Mouse (Mus musculus) liver, adult (tissue): ENCODE data around the gene Pptc7.
A peak's percentile ranks its signal among the peaks of the same experiment; 100 is the strongest.

Experiments
- GATA4 ChIP-seq: IDR thresholded peaks from 2 replicates; pipeline ENCODE4 v1.6.1; 2014; ENCODE audit warnings: mild to moderate bottlenecking, low read length; ENCODE audit not compliant: insufficient replicate concordance

Gene Pptc7

DNA sequence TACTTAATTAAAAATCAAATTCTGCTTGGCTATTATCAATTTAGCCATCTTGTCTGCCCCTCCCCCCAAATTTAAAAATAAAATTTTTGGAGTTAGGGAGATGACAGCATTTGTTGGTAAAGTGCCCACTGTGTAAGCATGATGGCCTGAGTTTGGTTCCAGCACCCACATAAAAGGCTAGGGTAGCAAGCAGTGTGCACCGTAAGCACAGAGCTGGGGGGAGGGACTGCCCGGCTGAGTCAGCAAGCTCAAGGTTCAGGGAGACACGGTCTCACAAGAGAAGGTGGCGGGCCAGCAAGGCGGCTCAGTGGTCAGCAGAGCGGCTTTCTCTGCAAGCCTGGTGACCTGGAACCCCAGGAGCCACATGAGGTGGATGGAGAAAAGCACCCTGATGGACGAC is 21.3 kb downstream of the Pptc7 start:
- no peak for TF ChIP-seq GATA4

DNA sequence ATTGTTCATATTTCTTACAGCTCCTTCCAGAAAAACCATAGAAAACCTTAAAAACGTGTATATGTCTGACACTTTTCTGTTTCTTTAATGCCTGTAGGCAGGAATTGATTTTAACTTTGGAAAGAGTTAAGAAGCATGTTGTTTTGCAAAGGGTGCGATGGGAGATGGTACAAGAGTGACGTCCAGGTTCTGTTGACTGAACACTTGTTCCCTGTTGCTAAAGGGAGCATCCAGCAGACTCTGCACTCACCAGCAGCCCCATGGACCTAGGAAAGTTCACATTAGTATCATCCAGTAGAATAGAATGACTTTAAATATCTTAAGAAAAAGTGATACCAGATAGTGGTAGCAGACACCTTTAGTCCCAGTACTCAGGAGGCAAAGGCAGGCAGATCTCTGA is 22.4 kb downstream of the Pptc7 start:
- no peak for TF ChIP-seq GATA4

DNA sequence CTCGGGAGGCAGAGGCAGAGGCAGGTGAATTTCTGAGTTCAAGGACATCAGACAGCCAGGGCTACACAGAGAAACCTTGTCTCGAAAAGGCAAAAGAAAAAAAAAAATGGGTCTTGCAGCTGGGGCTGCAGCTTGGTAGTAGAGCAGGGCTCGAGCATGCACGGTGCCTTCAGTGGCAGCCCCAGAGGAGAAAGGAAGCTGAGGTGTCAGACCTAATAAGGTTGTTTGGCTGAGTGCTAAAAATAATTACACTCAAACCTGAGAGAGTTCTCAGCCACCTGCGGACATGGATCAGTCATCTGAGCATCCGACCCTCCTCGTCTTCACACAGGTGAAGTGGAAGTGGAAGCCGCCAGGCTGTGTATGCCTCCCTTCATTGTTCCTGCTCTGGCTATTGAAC is 26.5 kb downstream of the Pptc7 start:
- no peak for TF ChIP-seq GATA4

DNA sequence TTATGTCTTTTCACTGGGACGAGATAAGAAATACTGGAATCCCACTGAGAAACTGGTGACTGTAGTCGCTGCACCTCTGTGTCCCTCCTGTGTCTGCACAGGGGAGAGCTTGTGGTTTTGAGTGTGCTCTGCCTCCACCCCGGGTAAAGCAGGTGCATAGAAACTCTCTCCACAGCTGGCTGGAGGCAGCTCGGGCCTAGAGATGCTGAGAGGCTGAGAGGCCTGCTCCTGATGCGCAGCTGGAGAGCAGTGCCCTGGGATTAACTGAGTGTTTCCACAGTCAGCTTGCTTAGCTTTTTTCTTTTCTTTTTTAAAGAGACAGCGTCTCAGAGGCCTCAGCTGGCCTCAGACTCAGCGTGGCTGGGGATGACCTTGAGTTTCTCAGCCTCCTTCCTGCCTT is 27.5 kb downstream of the Pptc7 start:
- no peak for TF ChIP-seq GATA4

DNA sequence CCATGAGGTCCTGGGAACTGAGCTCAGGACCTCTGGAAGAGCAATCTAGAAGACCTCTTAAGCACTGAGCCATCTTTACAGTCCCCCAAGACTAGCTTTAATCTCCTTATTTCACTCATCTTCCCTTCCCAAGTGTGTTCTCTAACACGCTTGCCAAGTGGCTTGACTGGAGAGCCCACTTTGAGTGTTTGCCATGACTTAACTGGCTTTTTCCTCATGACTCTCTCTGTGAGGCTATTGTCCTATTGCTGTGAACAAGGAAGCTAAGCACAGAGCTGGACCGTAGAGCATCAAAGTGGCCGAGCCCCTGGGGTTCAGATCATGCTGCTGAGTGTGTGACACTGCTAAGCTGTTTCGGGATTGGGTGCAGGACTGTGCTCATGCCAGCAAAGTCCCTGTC is 28.2 kb downstream of the Pptc7 start:
- TF ChIP-seq GATA4, result no peak

DNA sequence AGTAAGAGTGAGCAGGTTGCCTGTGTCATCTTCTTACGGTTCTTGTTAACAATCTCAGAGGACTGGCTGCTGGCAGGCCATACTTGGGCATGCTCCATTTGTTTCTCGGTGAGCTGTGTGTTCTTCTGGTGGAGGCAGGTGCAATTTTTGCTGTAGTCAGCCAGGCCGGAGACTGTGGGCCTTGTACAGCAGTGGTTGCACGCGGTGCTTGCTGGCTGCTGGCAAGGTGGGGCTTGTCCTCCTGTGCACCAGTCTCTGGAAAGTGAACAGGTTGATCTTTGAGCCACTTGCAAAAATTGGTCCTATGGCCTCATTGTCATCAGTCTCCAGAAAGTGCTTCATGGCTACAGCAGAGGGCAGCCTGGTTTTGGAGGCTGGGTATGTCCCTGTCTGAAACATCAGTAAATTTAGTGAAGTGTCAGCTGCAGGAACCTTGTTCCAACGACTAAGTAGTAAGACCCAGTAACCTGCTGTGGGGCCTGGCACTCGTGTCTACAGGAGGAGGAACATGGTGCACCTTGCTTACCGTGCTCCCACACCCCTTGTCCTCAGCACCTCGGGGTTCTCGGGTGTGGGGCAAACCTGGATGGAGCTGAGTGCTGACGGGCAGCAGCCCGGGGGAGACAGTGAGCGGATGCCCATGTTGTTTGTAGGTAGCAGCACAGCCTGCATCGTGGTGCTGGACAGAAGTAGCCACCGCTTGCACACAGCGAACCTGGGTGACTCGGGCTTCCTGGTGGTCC is 28.9 kb downstream of the Pptc7 start:
- TF ChIP-seq GATA4, result no peak

DNA sequence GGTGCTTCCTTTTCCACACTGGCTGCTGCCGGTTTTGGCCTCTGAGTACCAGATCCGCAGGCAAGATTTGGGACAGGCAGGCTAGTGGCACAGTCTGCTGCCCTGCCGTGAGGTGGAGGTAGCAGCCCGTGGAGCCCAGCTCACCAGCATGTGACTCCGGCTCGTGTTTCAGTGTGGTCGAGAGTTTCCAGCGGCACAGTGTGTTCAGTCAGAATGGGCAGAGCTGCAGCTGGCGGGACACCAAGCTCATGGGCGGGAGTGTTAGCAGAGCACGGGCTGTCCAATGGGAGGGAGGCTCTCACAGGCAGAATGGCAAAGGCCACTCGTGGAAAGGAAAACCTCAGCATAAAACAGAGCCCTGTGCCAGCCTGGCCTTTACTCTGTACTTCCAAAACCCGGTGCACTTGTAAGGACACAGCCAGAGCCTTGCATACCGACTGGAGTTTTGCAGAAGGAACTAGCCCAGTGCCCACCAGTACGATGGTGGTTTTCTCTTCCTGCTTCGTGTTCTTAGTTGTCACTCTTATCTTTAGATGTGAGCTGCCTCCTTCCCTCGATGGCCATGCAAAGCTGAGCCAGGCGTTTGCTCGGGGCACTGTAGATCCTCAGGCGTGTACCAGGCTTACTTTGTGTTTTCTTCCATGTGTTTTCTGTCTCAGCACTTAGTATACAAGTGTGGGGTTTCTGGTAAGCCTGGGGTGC is 31.0 kb downstream of the Pptc7 start:
- peak; percentile 61; the same call in 1 of the 2 replicates for TF ChIP-seq GATA4

DNA sequence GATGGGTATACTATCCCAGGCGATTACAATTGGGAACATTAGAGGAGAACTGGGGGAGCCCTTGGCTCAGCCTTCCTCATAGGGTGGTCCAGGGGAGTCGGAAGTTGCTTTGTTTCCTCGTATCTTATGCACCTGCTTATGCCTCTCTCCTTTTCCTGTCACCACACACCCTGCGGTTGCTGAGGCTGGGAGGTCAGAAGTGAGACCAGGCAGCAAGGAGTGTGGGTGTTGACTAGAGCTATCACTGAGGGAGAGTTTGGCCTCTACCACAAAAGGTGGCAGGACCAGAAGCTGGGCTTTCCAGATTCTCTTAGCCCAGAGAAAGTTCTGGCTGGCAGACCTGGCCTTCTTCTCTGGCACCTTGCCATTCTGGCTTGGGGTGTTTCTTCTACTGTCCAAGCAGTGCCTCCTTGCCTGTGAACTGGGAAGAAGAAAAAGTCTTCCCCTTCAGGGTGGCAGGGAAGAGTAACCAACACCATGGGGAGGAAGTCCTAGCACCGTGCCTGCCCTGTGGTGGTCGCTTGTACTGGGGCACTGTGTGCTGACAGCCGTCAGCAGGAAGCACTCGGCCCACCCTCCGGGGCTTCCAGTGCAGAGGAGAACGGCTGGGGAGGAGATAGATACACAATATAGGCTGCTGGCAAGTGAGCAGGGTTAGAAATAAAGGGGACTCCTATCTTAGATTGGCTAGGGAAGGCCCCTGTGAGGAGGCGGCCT is 33.3 kb downstream of the Pptc7 start:
- TF ChIP-seq GATA4, result no peak

DNA sequence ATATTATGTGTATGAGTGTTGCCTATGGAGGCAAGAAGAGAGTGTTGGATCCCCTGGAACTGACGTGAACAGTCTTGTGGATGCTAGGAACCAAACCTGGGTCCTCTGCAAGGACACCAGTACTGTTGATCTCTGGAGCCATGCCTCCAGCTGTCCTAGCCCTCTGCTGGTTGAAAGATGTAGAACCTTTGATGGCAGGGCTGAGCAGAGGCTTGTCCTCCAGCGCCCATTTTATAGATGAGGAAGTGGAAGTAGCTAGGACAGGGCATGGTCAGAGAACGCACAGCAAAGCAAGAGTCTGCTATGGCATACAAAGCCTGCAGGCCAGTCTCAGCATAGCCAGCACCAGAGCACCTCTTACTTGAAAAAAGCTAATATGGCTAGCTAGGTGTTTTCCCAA is 33.9 kb downstream of the Pptc7 start:
- TF ChIP-seq GATA4, result no peak

DNA sequence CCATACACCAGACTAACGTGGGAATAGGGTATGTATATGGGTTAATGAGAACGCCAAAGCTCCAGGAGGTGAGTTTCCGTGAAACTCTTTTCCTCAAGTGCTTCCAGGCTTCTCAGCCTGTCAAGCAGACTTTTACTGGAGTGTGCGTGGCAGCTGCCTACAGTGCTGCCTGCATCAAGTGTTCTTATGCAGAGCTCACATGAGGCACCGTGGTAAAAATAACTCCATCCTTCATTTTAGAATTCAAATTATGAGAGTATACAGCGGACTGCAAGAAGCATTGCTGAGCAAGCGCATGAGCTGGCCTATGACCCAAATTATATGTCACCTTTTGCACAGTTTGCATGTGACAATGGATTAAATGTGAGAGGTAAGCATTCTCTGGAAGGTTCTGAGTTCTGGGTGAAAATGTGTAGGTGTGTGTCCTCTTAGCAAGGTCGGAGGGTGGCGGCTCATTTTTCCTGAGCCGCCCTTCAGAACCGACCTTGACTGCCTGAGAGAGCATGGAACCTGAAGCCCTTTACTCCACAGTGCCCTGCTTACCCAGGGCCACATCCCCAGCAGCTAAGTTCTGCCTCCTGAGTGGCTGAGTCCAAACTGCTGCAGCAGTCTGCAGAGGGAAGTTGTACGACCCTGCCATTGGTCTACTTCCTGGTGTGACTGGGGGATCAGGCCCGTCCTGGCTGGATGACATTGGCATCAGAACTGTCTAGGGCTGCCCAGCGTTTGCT is 35.5 kb downstream of the Pptc7 start:
- TF ChIP-seq GATA4, result no peak

DNA sequence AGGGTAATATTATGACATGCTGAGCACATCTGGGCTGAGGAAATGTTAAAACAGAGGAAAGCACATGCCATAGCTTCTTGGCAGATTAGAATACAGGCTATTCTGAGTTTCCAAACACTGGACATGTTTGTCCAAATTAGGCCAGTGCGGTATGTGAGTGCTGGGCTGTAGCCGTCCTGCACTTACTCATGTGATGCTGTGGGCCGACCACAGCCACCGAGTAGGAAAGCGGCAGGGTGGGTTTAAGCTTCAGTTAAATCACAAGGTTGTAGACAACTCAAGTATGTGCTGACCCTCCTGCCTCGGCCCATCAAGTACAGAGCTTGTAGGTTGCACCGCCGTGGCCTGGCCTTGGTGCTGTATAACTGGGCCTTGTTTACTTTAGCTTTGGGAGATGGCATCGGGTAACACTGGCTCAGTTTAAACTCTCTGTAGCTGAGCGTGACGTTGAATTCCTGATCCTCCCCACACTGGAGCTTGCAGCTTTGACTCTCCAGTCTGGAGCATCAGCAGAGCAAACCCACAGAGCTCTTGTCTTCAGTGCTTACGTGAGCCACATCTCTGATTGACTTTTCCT is 36.1 kb downstream of the Pptc7 start:
- no peak for TF ChIP-seq GATA4

DNA sequence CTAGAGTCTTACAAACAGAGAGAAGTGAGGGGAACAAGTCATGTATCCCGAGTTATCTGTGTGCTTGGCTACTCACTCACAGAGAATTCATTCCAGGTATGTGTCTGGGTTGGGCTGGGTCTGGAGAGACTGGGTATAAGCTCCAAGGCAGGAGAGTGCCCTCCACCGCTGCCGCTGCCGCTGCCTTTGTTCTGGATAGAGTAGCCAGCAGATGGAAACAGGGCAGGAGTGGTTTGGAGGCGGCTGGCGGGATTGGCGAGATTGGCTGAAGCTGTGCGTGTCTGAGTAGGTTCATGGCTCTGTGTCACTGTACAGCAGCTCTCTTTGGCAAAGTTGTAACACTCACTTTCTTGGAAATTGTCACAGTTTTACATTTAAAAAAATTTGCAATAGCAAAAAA is 39.4 kb downstream of the Pptc7 start:
- TF ChIP-seq GATA4, result no peak

DNA sequence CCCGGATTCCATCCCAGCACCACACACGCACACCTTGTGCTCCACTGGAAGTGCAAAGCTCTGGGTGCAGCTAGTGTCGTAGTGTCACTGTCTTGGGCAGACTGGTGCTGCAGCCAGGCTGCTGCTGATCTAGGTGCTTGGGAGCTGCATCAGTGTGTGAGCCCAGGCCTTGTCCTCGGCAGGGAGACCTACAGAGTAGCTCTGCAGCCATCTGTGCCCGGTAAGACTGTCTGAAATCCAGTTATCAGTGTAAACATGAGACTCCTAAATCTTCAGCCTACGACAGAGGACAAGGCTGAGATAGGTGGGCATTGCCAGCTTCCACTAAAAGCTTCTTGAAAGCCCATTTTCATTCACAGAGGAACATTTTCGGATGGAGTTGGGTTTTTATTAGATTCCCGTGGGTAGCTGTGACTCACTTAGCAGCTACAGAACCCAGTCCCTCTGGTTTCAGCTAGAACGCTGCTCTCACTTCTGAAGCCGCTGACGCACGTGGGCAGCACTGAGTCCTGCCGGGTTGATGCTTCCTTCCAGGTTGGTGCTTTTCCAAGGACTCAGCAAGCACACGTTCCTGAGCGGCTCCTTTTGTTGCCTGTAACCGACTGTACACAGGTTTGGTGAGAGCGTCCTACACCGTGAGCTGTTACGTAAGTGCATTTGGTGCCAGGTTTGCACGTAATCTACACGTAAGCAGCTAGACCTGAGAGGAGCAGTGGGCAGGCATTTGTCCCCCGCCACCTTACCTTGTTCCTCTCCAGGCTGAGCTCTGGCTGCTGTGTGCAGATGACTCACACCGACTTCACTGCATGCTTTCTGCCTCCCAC is 40.7 kb downstream of the Pptc7 start:
- TF ChIP-seq GATA4, result no peak

DNA sequence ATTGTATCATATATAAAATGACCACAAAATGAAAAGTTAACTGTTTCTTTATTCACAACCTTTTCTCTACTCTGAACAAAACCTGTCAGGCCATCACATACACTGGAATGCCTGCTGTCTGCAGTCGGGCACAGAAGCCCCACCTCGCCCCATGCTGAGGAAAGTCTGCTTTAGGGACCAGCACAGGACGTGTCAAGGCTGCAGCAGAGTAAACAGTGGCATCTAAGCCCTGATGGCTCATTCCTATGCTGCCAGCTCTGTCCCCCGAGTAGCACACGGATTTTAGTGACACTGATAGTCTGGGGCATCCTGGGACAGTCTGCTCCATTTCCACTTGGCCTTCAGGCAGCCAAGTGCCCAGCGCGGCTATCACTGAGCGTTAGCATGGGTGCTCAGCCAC is 41.3 kb downstream of the Pptc7 start:
- no peak for TF ChIP-seq GATA4
